Mouse (Mus musculus) lung, embryonic 14.5 days (tissue): ENCODE measurements around the gene Slc2a13. TPM values are rescaled to one million over a fixed set of nuclear protein-coding genes. Genes with fewer than 3 reads are reported as not detected.

Experiments
- ATAC-seq: fragments of 200-750 bp; cut with Nextera tagmentation; 2 replicates; pipeline ENCODE4 v1.8.0; 2017; ENCODE audit warnings: mild to moderate bottlenecking, moderate TSS enrichment, moderate library complexity; ENCODE audit not compliant: insufficient read depth
- DNase-seq: peaks from one replicate; pipeline ENCODE4 v3.0.0-alpha.2; 2015
- H3K27ac ChIP-seq: fragments of 300-500 bp; sonication (generic); 2 replicates; pipeline ENCODE4 v1.5.1; 2014; ENCODE audit warnings: low read depth, mild to moderate bottlenecking, moderate library complexity
- H3K27me3 ChIP-seq: fragments of 300-500 bp; sonication (generic); 2 replicates; pipeline ENCODE4 v1.6.1; 2014; ENCODE audit warnings: low read length, control low read depth; ENCODE audit not compliant: insufficient read depth
- H3K36me3 ChIP-seq: fragments of 300-500 bp; sonication (generic); 2 replicates; pipeline ENCODE4 v1.6.1; 2014; ENCODE audit warnings: control low read depth; ENCODE audit not compliant: insufficient read depth
- H3K4me1 ChIP-seq: fragments of 300-500 bp; sonication (generic); 2 replicates; pipeline ENCODE4 v1.6.1; 2014; ENCODE audit warnings: antibody characterized with exemption, control low read depth; ENCODE audit not compliant: insufficient read depth
- H3K4me2 ChIP-seq: fragments of 300-500 bp; sonication (generic); 2 replicates; pipeline ENCODE4 v1.6.1; 2014; ENCODE audit warnings: mild to moderate bottlenecking
- H3K4me3 ChIP-seq: fragments of 300-500 bp; sonication (generic); 2 replicates; pipeline ENCODE4 v1.5.1; 2014; ENCODE audit warnings: low read depth, low read length
- H3K9ac ChIP-seq: fragments of 300-500 bp; sonication (generic); 2 replicates; pipeline ENCODE4 v1.6.1; 2014
- H3K9me3 ChIP-seq: fragments of 300-500 bp; sonication (generic); 2 replicates; pipeline ENCODE4 v1.6.1; 2016; ENCODE audit warnings: low read depth, low read length, control low read depth
- CTCF ChIP-seq: IDR thresholded peaks from 2 replicates; pipeline ENCODE4 v1.5.1; 2016; ENCODE audit warnings: antibody characterized with exemption, low read depth
- WGBS: fragments of 180-500 bp; shearing (Covaris S2); extraction: QIAGEN DNeasy Blood & Tissue Kit; methylation state at CpG from one replicate; pipeline ENCODE4 v1.1.7; 2014; 5-methylcytosine and 5-hydroxymethylcytosine counted together
- polyA plus RNA-seq: library from polyadenylated mRNA; unstranded; fragments of >200 nt; fragmentation: Nextera tagmentation; extraction: Ambion mirVana; gene quantifications from 2 replicates; pipeline ENCODE4 v1.2.1, GENCODE M21; 2014

Slc2a13 gene
- polyA plus RNA-seq, 1 experiment from 2014 or later = 1.5 TPM

GRCm38 (mm10) chr15:91282822-91283221, 290.2 kb downstream of the Slc2a13 start:
- H3K4me2 ChIP-seq = no peak overlapping the region
- no peak overlapping the region for H3K27ac ChIP-seq
- no peaks in the 10 kb centered on the region for H3K27me3 ChIP-seq
- 59% methylated on average over 7 of the region's 7 CpGs for WGBS
- TF ChIP-seq CTCF = no peak
- H3K9ac ChIP-seq = no peak overlapping the region
- ATAC-seq = peak; percentile 86
- no peaks in the 10 kb centered on the region for H3K36me3 ChIP-seq
- no peaks in the 10 kb centered on the region for H3K4me1 ChIP-seq
- H3K9me3 ChIP-seq = peaks cover 2% of the 10 kb centered on the region; the same call in 1 of the 2 replicates
- DNase-seq = peak; percentile 71
- no peak overlapping the region for H3K4me3 ChIP-seq

- 80% methylated on average over 5 of the region's 5 CpGs for WGBS
- Histone ChIP-seq H3K4me3 (no peak overlapping the region), H3K9ac (no peak overlapping the region), H3K27me3 (no peaks in the 10 kb centered on the region), H3K4me1 (no peaks in the 10 kb centered on the region), H3K9me3 (no peaks in the 10 kb centered on the region), H3K36me3 (no peaks in the 10 kb centered on the region), H3K4me2 (no peak overlapping the region), H3K27ac (no peak overlapping the region)
- DNase-seq (no peak), ATAC-seq (no peak)
- no peak for TF ChIP-seq CTCF
These were observed 291.5 kb downstream of the Slc2a13 start for GRCm38 (mm10) chr15:91281521-91281920.

DNA sequence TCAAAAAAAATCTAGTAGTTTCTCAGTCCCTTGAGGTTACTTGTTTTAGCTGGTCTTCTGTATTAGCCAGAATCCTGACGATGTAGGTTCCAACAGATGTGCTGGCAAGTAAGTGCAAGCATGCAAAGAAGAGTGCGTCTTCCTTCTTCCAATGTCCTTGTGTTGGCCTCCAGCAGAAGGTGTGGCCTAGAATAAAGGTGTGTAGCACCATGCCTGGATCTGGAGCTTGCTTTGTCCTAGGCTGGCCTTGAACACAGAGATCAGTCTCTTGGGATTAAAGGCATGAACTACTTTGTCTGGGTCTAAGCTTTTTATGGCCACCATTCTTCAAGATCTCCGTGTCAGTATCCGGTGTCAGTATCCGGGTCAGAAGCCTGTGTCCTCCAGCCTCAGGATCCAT, 293.5 kb downstream of the Slc2a13 start:
- Histone ChIP-seq H3K4me2 (no peak overlapping the region), H3K4me1 (no peaks in the 10 kb centered on the region), H3K27me3 (no peaks in the 10 kb centered on the region), H3K4me3 (no peak overlapping the region), H3K9ac (no peak overlapping the region), H3K9me3 (no peaks in the 10 kb centered on the region), H3K36me3 (no peaks in the 10 kb centered on the region), H3K27ac (no peak overlapping the region)
- TF ChIP-seq CTCF = no peak
- DNase-seq = no peak
- ATAC-seq = no peak
- WGBS = 91% methylated on average over 5 of the region's 5 CpGs

DNA sequence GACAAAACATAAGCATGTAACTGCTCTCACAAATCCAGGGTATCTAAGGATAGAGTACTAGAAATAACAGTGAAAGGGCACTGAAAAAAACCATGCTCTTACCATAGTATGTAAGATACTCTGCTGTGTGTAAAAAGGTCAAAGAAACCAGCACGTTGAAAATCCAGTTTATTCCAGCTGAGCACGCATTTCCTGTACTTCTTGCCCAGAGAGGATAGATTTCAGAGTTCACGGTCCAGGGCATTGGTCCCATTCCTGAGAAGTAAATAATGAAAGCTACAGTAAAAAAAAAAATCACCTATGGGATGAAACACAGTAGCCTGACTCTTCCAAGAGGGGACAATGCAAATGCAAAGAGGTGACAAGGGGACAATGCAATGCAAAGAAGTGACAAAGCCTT, 297.1 kb downstream of the Slc2a13 start:
- H3K4me2 ChIP-seq = no peak overlapping the region
- TF ChIP-seq CTCF = no peak
- no peak overlapping the region for H3K9ac ChIP-seq
- H3K9me3 ChIP-seq = no peaks in the 10 kb centered on the region
- H3K36me3 ChIP-seq = no peaks in the 10 kb centered on the region
- H3K27me3 ChIP-seq = no peaks in the 10 kb centered on the region
- DNase-seq = no peak
- no peak for ATAC-seq
- WGBS = 54% methylated on average over 3 of the region's 3 CpGs
- H3K27ac ChIP-seq = no peak overlapping the region
- H3K4me3 ChIP-seq = no peak overlapping the region
- no peaks in the 10 kb centered on the region for H3K4me1 ChIP-seq

- Histone ChIP-seq H3K36me3 (no peaks in the 10 kb centered on the region), H3K4me3 (no peak overlapping the region), H3K27me3 (no peaks in the 10 kb centered on the region), H3K9me3 (no peaks in the 10 kb centered on the region), H3K27ac (no peak overlapping the region), H3K9ac (no peak overlapping the region), H3K4me1 (no peaks in the 10 kb centered on the region), H3K4me2 (no peak overlapping the region)
- ATAC-seq = no peak
- WGBS = 74% methylated on average over 4 of the region's 4 CpGs
- TF ChIP-seq CTCF = no peak
- DNase-seq = no peak
These were observed 304.5 kb downstream of the Slc2a13 start for GRCm38 (mm10) chr15:91268532-91268931.

- Histone ChIP-seq H3K4me2 (no peak overlapping the region), H3K36me3 (no peaks in the 10 kb centered on the region), H3K9me3 (no peaks in the 10 kb centered on the region), H3K4me3 (no peak overlapping the region), H3K4me1 (no peaks in the 10 kb centered on the region), H3K27ac (no peak overlapping the region), H3K27me3 (no peaks in the 10 kb centered on the region), H3K9ac (no peak overlapping the region)
- ATAC-seq (no peak), DNase-seq (no peak)
- WGBS = 94% methylated on average over 1 of the region's 1 CpGs
- no peak for TF ChIP-seq CTCF
These were observed 309.1 kb downstream of the Slc2a13 start for GRCm38 (mm10) chr15:91263926-91264325.

GRCm38 (mm10) chr15:91260578-91260977, 312.5 kb downstream of the Slc2a13 start:
- Histone ChIP-seq H3K36me3 (no peaks in the 10 kb centered on the region), H3K27ac (no peak overlapping the region), H3K9ac (no peak overlapping the region), H3K4me1 (no peaks in the 10 kb centered on the region), H3K27me3 (no peaks in the 10 kb centered on the region), H3K4me2 (no peak overlapping the region), H3K9me3 (no peaks in the 10 kb centered on the region), H3K4me3 (no peak overlapping the region)
- TF ChIP-seq CTCF = no peak
- 60% methylated on average over 5 of the region's 5 CpGs for WGBS
- ATAC-seq (peak; percentile 41; the same call in 1 of the 2 replicates), DNase-seq (no peak)

GRCm38 (mm10) chr15:91257140-91257539, 315.9 kb downstream of the Slc2a13 start:
- Histone ChIP-seq H3K4me1 (no peaks in the 10 kb centered on the region), H3K27me3 (no peaks in the 10 kb centered on the region), H3K4me3 (no peak overlapping the region), H3K27ac (no peak overlapping the region), H3K4me2 (no peak overlapping the region), H3K9me3 (no peaks in the 10 kb centered on the region), H3K36me3 (no peaks in the 10 kb centered on the region), H3K9ac (no peak overlapping the region)
- 59% methylated on average over 11 of the region's 11 CpGs for WGBS
- no peak for TF ChIP-seq CTCF
- DNase-seq (peak; percentile 15), ATAC-seq (no peak)
